ENCODE assay signal across 23 mouse cellular contexts in the genomic region with DNA sequence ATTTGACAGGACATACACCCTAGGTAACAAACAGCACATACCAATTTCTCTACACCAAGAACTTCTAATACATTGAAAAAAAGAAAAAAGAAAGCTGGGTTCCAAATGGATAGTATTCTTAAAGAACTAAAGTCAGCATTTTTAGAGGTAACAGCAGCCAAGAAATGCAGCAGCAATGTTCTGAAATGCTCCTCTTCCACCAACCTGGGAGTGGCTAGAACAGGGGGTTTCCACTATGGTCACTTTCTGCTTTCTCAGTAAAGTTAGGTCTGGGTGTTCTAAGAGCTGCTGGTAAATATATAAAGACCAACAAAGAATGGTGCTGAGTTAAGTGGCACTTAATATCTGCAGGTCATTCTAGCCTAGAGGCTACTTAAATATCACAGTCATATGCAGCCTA.
"Had no signal": no experiment of that assay in that cellular context is flagged by ENCODE, and none has a peak within 500 bp of the region (broad histone marks: within the 10 kb centered on the region; RNA-seq: fewer than 3 reads in every experiment).

No protein-coding gene starts in this region.

- H3K4me3 ChIP-seq: embryonic facial prominence, embryonic 10.5 days; embryonic facial prominence, embryonic 12.5 days; embryonic facial prominence, embryonic 13.5 days; embryonic facial prominence, embryonic 15.5 days; erythroblast, embryonic 14.5 days; forebrain, embryonic 10.5 days; forebrain, embryonic 12.5 days; forebrain, embryonic 13.5 days; forebrain, embryonic 15.5 days; gastrocnemius, adult 2 months; heart, adult 2 months; heart, embryonic 10.5 days had no signal

- H3K9me3 ChIP-seq: embryonic facial prominence, embryonic 10.5 days; embryonic facial prominence, embryonic 12.5 days; embryonic facial prominence, embryonic 13.5 days; embryonic facial prominence, embryonic 15.5 days; forebrain, embryonic 10.5 days; forebrain, embryonic 12.5 days; forebrain, embryonic 13.5 days; forebrain, embryonic 15.5 days; heart, embryonic 10.5 days had no signal

- H3K9ac ChIP-seq: embryonic facial prominence, embryonic 12.5 days; embryonic facial prominence, embryonic 13.5 days; embryonic facial prominence, embryonic 15.5 days; forebrain, embryonic 12.5 days; forebrain, embryonic 13.5 days; forebrain, embryonic 15.5 days; forebrain, postnatal 0 days had no signal

- DNase-seq: cerebellum, postnatal 10 days; cerebellum, postnatal 14 days; cerebellum, postnatal 25 days; cerebellum, postnatal 36 days; embryo, embryonic 11 days; forebrain, postnatal 0 days; gastrocnemius, adult 2 months; gastrocnemius, postnatal 10 days; gastrocnemius, postnatal 14 days; gastrocnemius, postnatal 25 days; gastrocnemius, postnatal 36 days; heart, adult 18-20 months; heart, adult 2 months had no signal

- H3K27me3 ChIP-seq: embryonic facial prominence, embryonic 12.5 days; embryonic facial prominence, embryonic 13.5 days; embryonic facial prominence, embryonic 15.5 days; forebrain, embryonic 12.5 days; forebrain, embryonic 13.5 days; forebrain, embryonic 15.5 days had no signal

- H3K27ac ChIP-seq: embryonic facial prominence, embryonic 10.5 days; embryonic facial prominence, embryonic 12.5 days; embryonic facial prominence, embryonic 13.5 days; embryonic facial prominence, embryonic 15.5 days; forebrain, embryonic 10.5 days; forebrain, embryonic 12.5 days; forebrain, embryonic 13.5 days; forebrain, embryonic 15.5 days; gastrocnemius, adult 2 months; heart, adult 2 months; heart, embryonic 10.5 days had no signal

- H3K4me2 ChIP-seq: embryonic facial prominence, embryonic 12.5 days; embryonic facial prominence, embryonic 13.5 days; embryonic facial prominence, embryonic 15.5 days; forebrain, embryonic 12.5 days; forebrain, embryonic 13.5 days; forebrain, embryonic 15.5 days had no signal

- H3K4me1 ChIP-seq: embryonic facial prominence, embryonic 10.5 days; embryonic facial prominence, embryonic 12.5 days; embryonic facial prominence, embryonic 13.5 days; embryonic facial prominence, embryonic 15.5 days; forebrain, embryonic 10.5 days; forebrain, embryonic 12.5 days; forebrain, embryonic 13.5 days; forebrain, embryonic 15.5 days; heart, embryonic 10.5 days had no signal
